In the genomic region with DNA sequence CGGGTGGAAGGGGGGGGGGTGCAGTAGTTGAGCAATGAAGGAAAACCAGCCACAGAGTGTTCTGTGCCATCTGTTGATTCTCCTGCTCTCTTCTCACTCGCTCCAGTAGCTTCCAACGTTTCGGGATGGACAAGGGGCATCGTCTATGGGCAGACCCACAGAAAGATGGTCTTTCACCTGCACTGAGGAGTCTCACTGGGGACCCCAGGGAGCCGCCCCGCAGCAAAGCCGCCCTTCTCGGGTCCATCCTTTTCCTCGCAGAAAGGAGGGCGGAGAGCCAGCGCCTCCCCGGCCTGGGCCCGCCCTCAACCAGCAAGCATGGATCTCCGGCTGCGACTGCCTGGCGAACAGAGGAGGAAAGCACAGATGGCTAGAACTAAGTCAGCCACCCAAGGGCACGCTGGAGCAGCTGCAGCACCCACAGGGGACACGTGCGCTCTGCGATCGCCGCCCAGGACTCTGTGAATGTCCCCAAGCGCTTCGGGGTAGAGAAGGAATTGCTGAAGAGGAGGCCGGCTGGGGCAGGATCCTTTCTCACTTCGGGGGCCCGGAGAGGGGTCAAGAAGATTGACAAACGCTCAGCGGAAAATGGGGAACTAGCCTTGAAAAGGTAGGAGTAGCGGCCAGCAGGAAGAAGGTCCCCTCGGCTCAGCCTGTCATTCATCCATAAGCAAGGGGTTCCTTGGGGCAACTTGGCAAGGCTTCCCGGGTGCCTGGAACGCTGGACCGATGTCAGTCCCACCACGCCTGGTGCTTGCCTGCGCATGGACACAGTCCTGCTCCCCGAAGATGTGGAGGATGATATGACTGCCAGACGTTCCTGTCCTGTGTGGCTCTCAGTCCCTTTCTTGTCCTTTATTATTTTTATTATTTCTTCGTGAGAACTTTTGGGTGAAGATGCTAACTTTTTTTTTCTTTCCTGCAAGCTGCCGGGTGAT, we compare ENCODE assay signal across 8 mouse cellular contexts. TPM values are rescaled to one million over a fixed set of nuclear protein-coding genes. Genes with fewer than 3 reads are reported as not detected.
DNase-seq lines count a peak whose midpoint lies in the region; ATAC-seq lines count a peak whose summit lies in the region.

A gene (plus strand): TSS at position 117 of the 938 bp plus-strand sequence.

- no peaks in the 10 kb centered on the region for H3K27me3 ChIP-seq in intestine, embryonic 15.5 days (replicated peaks)
- peaks cover 15% of the 10 kb centered on the region for H3K27me3 ChIP-seq in liver, embryonic 12.5 days (replicated peaks)
- peaks cover 6% of the 10 kb centered on the region; the same call in 1 of the 2 replicates for H3K27me3 ChIP-seq in neural tube, embryonic 13.5 days

- no peaks in the 10 kb centered on the region for H3K9me3 ChIP-seq in intestine, embryonic 15.5 days
- H3K9me3 ChIP-seq in liver, embryonic 12.5 days (replicated peaks): no peaks in the 10 kb centered on the region
- no peaks in the 10 kb centered on the region for H3K9me3 ChIP-seq in neural tube, embryonic 13.5 days

- H3K4me1 ChIP-seq in intestine, embryonic 15.5 days (replicated peaks): 0 out of 2 replicates have a peak, but pooled peaks cover 2% of the 10 kb centered on the region
- H3K4me1 ChIP-seq in liver, embryonic 12.5 days: no peaks in the 10 kb centered on the region
- peaks cover 9% of the 10 kb centered on the region for H3K4me1 ChIP-seq in neural tube, embryonic 13.5 days (replicated peaks)

- no peak within 1 kb of the TSS for H3K27ac ChIP-seq in intestine, embryonic 15.5 days
- H3K27ac ChIP-seq in liver, embryonic 12.5 days: no peak within 1 kb of the TSS
- no peak within 1 kb of the TSS for H3K27ac ChIP-seq in neural tube, embryonic 13.5 days (replicated peaks)

- H3K4me2 ChIP-seq in intestine, embryonic 15.5 days (replicated peaks): peak within 1 kb of the TSS; percentile 85
- H3K4me2 ChIP-seq in liver, embryonic 12.5 days: peak within 1 kb of the TSS; percentile 57
- H3K4me2 ChIP-seq in neural tube, embryonic 13.5 days: peak within 1 kb of the TSS; percentile 62

- peak; percentile 4 for DNase-seq in cerebellum, adult 11-12 months
- DNase-seq in cerebellum, adult 9-10 months: no peak
- peak; percentile 19 for DNase-seq in embryo, embryonic 11.5 days (ENCODE audit: low read depth, low spot score)
- peak; percentile 50 for DNase-seq in urinary bladder, postnatal 25 days (ENCODE audit: low spot score)

- no peaks in the 10 kb centered on the region for H3K36me3 ChIP-seq in intestine, embryonic 15.5 days
- H3K36me3 ChIP-seq in liver, embryonic 12.5 days: no peaks in the 10 kb centered on the region
- H3K36me3 ChIP-seq in neural tube, embryonic 13.5 days: no peaks in the 10 kb centered on the region

- WGBS in intestine, embryonic 15.5 days: 12% methylated on average over 41 of the region's 41 CpGs
- WGBS in liver, embryonic 12.5 days (ENCODE audit: insufficient replicate concordance): 11% methylated on average over 40 of the region's 41 CpGs
- WGBS in neural tube, embryonic 13.5 days: 16% methylated on average over 41 of the region's 41 CpGs

- peak; percentile 59; the same call in 1 of the 2 replicates for ATAC-seq in granulocyte monocyte progenitor cell, adult 5-6 weeks (replicated peaks; ENCODE audit: poor library complexity, severe bottlenecking)
- ATAC-seq in intestine, embryonic 15.5 days: peak; percentile 93
- no peak for ATAC-seq in liver, embryonic 12.5 days
- peak; percentile 91 for ATAC-seq in neural tube, embryonic 13.5 days (ENCODE audit: low read depth)

- H3K9ac ChIP-seq in intestine, embryonic 15.5 days: peak within 1 kb of the TSS; percentile 51
- no peak within 1 kb of the TSS for H3K9ac ChIP-seq in liver, embryonic 12.5 days
- peak within 1 kb of the TSS; percentile 64 for H3K9ac ChIP-seq in neural tube, embryonic 13.5 days

- H3K4me3 ChIP-seq in intestine, embryonic 15.5 days (replicated peaks): peak within 1 kb of the TSS; percentile 41
- H3K4me3 ChIP-seq in liver, embryonic 12.5 days: peak within 1 kb of the TSS; percentile 30
- H3K4me3 ChIP-seq in neural tube, embryonic 13.5 days: peak within 1 kb of the TSS; percentile 37

RNA-seq across cellular contexts. Expression of the gene that starts here (rescaled TPM):
- total RNA-seq in granulocyte monocyte progenitor cell, adult 5-6 weeks (2014; fragmentation: Nextera tagmentation): not detected in 2 replicates
- total RNA-seq in granulocyte monocyte progenitor cell, adult 5-6 weeks (2017): not detected in 2 replicates
- polyA plus RNA-seq in intestine, embryonic 15.5 days (2015; fragmentation: Nextera tagmentation; extraction: Ambion mirVana): 1.7 and 1.8 TPM in 2 replicates
- polyA plus RNA-seq in liver, embryonic 12.5 days (2016; fragmentation: Nextera tagmentation; extraction: Ambion mirVana): not detected in 2 replicates
- 0.39 and 0.56 TPM in 2 replicates for polyA plus RNA-seq in neural tube, embryonic 13.5 days (2015; fragmentation: Nextera tagmentation; extraction: Ambion mirVana)

Comparison
In these comparisons a context has a peak if more than half of its experiments do, and no peak if none do; other contexts are left out.
1. Peak in ATAC-seq in granulocyte monocyte progenitor cell, adult 5-6 weeks; RNA of the gene not detected or under 1 TPM.
2. Peak in ATAC-seq, H3K4me3 ChIP-seq, H3K9ac ChIP-seq and H3K4me2 ChIP-seq in neural tube, embryonic 13.5 days; RNA of the gene not detected or under 1 TPM.